Mouse (Mus musculus): ENCODE measurements around the gene Ispd. TPM values are rescaled to one million over a fixed set of nuclear protein-coding genes. Genes with fewer than 3 reads are reported as not detected.

Gene Ispd
- polyA plus RNA-seq, 1 experiment from 2014 or later, result 5.2 TPM

GRCm38 (mm10) chr12:36386991-36387390 is 5.7 kb downstream of the Ispd start:
- H3K9ac ChIP-seq (ENCODE audit: low read depth, low read length), result no peak overlapping the region
- H3K27ac ChIP-seq (ENCODE audit: low read depth, low read length), result no peak overlapping the region
- no peaks in the 10 kb centered on the region for H3K9me3 ChIP-seq (ENCODE audit: control insufficient read depth)
- no peaks in the 10 kb centered on the region for H3K4me1 ChIP-seq (replicated peaks; ENCODE audit: control insufficient read depth, insufficient read depth, low read length)
- no peak overlapping the region for H3K4me2 ChIP-seq (replicated peaks; ENCODE audit: low read depth)
- WGBS, result 82% methylated on average over 4 of the region's 4 CpGs
- no peak for ATAC-seq
- no peaks in the 10 kb centered on the region for H3K27me3 ChIP-seq (replicated peaks; ENCODE audit: control insufficient read depth, insufficient read depth, low read length)
- TF ChIP-seq CTCF (IDR thresholded peaks at IDR 0.05; ENCODE audit: low read depth), result no peak
- no peaks in the 10 kb centered on the region for H3K36me3 ChIP-seq (ENCODE audit: control insufficient read depth, insufficient read depth)
- no peak overlapping the region for H3K4me3 ChIP-seq (ENCODE audit: low read depth, low read length)

GRCm38 (mm10) chr12:36395115-36395514 is 13.9 kb downstream of the Ispd start:
- ATAC-seq, result no peak
- no peaks in the 10 kb centered on the region for H3K4me1 ChIP-seq (replicated peaks; ENCODE audit: control insufficient read depth, insufficient read depth, low read length)
- no peak overlapping the region for H3K27ac ChIP-seq (ENCODE audit: low read depth, low read length)
- no peak overlapping the region for H3K4me2 ChIP-seq (replicated peaks; ENCODE audit: low read depth)
- TF ChIP-seq CTCF (IDR thresholded peaks at IDR 0.05; ENCODE audit: low read depth), result no peak
- H3K27me3 ChIP-seq (replicated peaks; ENCODE audit: control insufficient read depth, insufficient read depth, low read length), result no peaks in the 10 kb centered on the region
- H3K9me3 ChIP-seq (ENCODE audit: control insufficient read depth), result no peaks in the 10 kb centered on the region
- no peak overlapping the region for H3K9ac ChIP-seq (ENCODE audit: low read depth, low read length)
- WGBS, result 51% methylated on average over 2 of the region's 2 CpGs
- H3K36me3 ChIP-seq (ENCODE audit: control insufficient read depth, insufficient read depth), result no peaks in the 10 kb centered on the region
- H3K4me3 ChIP-seq (ENCODE audit: low read depth, low read length), result no peak overlapping the region

- ATAC-seq, result no peak
- no peak for TF ChIP-seq CTCF (IDR thresholded peaks at IDR 0.05; ENCODE audit: low read depth)
- H3K27ac ChIP-seq (ENCODE audit: low read depth, low read length), result no peak overlapping the region
- no peak overlapping the region for H3K9ac ChIP-seq (ENCODE audit: low read depth, low read length)
- H3K9me3 ChIP-seq (ENCODE audit: control insufficient read depth), result no peaks in the 10 kb centered on the region
- no peaks in the 10 kb centered on the region for H3K27me3 ChIP-seq (replicated peaks; ENCODE audit: control insufficient read depth, insufficient read depth, low read length)
- no peak overlapping the region for H3K4me2 ChIP-seq (replicated peaks; ENCODE audit: low read depth)
- WGBS, result 82% methylated on average over 10 of the region's 10 CpGs
- no peaks in the 10 kb centered on the region for H3K4me1 ChIP-seq (replicated peaks; ENCODE audit: control insufficient read depth, insufficient read depth, low read length)
- H3K4me3 ChIP-seq (ENCODE audit: low read depth, low read length), result no peak overlapping the region
- no peaks in the 10 kb centered on the region for H3K36me3 ChIP-seq (ENCODE audit: control insufficient read depth, insufficient read depth)
These were observed 42.4 kb downstream of the Ispd start for GRCm38 (mm10) chr12:36423677-36424076.

- Histone ChIP-seq H3K4me2 (replicated peaks; ENCODE audit: low read depth) (no peak overlapping the region), H3K36me3 (ENCODE audit: control insufficient read depth, insufficient read depth) (no peaks in the 10 kb centered on the region), H3K4me1 (replicated peaks; ENCODE audit: control insufficient read depth, insufficient read depth, low read length) (no peaks in the 10 kb centered on the region), H3K9me3 (ENCODE audit: control insufficient read depth) (no peaks in the 10 kb centered on the region), H3K9ac (ENCODE audit: low read depth, low read length) (no peak overlapping the region), H3K4me3 (ENCODE audit: low read depth, low read length) (no peak overlapping the region), H3K27ac (ENCODE audit: low read depth, low read length) (no peak overlapping the region), H3K27me3 (replicated peaks; ENCODE audit: control insufficient read depth, insufficient read depth, low read length) (no peaks in the 10 kb centered on the region)
- no peak for ATAC-seq
- no peak for TF ChIP-seq CTCF (IDR thresholded peaks at IDR 0.05; ENCODE audit: low read depth)
- whole genome bisulfite sequencing, result 86% methylated on average over 7 of the region's 7 CpGs
These were observed 44.0 kb downstream of the Ispd start for GRCm38 (mm10) chr12:36425258-36425657.

- ATAC-seq, result no peak
- no peak overlapping the region for H3K27ac ChIP-seq (ENCODE audit: low read depth, low read length)
- no peak overlapping the region for H3K4me3 ChIP-seq (ENCODE audit: low read depth, low read length)
- no peaks in the 10 kb centered on the region for H3K9me3 ChIP-seq (ENCODE audit: control insufficient read depth)
- H3K36me3 ChIP-seq (ENCODE audit: control insufficient read depth, insufficient read depth), result no peaks in the 10 kb centered on the region
- TF ChIP-seq CTCF (IDR thresholded peaks at IDR 0.05; ENCODE audit: low read depth), result no peak
- 55% methylated on average over 15 of the region's 15 CpGs for WGBS
- H3K4me1 ChIP-seq (replicated peaks; ENCODE audit: control insufficient read depth, insufficient read depth, low read length), result no peaks in the 10 kb centered on the region
- no peak overlapping the region for H3K4me2 ChIP-seq (replicated peaks; ENCODE audit: low read depth)
- no peak overlapping the region for H3K9ac ChIP-seq (ENCODE audit: low read depth, low read length)
- no peaks in the 10 kb centered on the region for H3K27me3 ChIP-seq (replicated peaks; ENCODE audit: control insufficient read depth, insufficient read depth, low read length)
These were observed 45.2 kb downstream of the Ispd start for GRCm38 (mm10) chr12:36426163-36427045.

- no peak for TF ChIP-seq CTCF (IDR thresholded peaks at IDR 0.05; ENCODE audit: low read depth)
- Histone ChIP-seq H3K27me3 (replicated peaks; ENCODE audit: control insufficient read depth, insufficient read depth, low read length) (no peaks in the 10 kb centered on the region), H3K4me3 (ENCODE audit: low read depth, low read length) (no peak overlapping the region), H3K27ac (ENCODE audit: low read depth, low read length) (no peak overlapping the region), H3K36me3 (ENCODE audit: control insufficient read depth, insufficient read depth) (no peaks in the 10 kb centered on the region), H3K4me1 (replicated peaks; ENCODE audit: control insufficient read depth, insufficient read depth, low read length) (no peaks in the 10 kb centered on the region), H3K9ac (ENCODE audit: low read depth, low read length) (no peak overlapping the region), H3K9me3 (ENCODE audit: control insufficient read depth) (no peaks in the 10 kb centered on the region), H3K4me2 (replicated peaks; ENCODE audit: low read depth) (no peak overlapping the region)
- ATAC-seq, result no peak
- 54% methylated on average over 5 of the region's 5 CpGs for WGBS
These were observed 55.7 kb downstream of the Ispd start for GRCm38 (mm10) chr12:36436956-36437355.
